Mouse (Mus musculus) bone marrow, adult 2 months (tissue): Measurements from ENCODE around the gene Blnk. TPM values are rescaled to one million over a fixed set of nuclear protein-coding genes. Genes with fewer than 3 reads are reported as not detected.
A peak's percentile ranks its signal among the peaks of the same experiment; 100 is the strongest.

Experiments
- H3K27ac ChIP-seq: fragments of 200-500 bp; 2 replicates; pipeline ENCODE4 v1.5.1; 2012; ENCODE audit warnings: low read depth, mild to moderate bottlenecking, control low read depth, inconsistent platforms, low read length; ENCODE audit not compliant: control insufficient read depth, poor library complexity, insufficient read depth
- H3K4me1 ChIP-seq: fragments of 200-500 bp; 2 replicates; pipeline ENCODE4 v1.6.1; 2011; ENCODE audit warnings: low read length; ENCODE audit not compliant: control insufficient read depth, insufficient read depth
- H3K4me3 ChIP-seq: fragments of 200-500 bp; replicated peaks from 2 replicates; pipeline ENCODE3; 2011; ENCODE audit warnings: mild to moderate bottlenecking, low read depth, low read length, control low read depth; ENCODE audit not compliant: control insufficient read depth
- CTCF ChIP-seq: fragments of 200-500 bp; IDR thresholded peaks from 2 replicates; pipeline ENCODE4 v1.5.1; 2011; ENCODE audit warnings: low read length, control low read depth; ENCODE audit not compliant: control insufficient read depth, insufficient read depth
- POLR2A ChIP-seq: fragments of 200-500 bp; IDR thresholded peaks from 2 replicates; pipeline ENCODE4 v1.6.1; 2011; ENCODE audit warnings: low read depth, mild to moderate bottlenecking, control low read depth, low read length, borderline replicate concordance; ENCODE audit not compliant: control insufficient read depth
- WGBS: fragments of 180-500 bp; shearing (Covaris S2); methylation state at CpG from one replicate; pipeline ENCODE4 v1.1.7; 2018; 5-methylcytosine and 5-hydroxymethylcytosine counted together
- polyA plus RNA-seq: library from polyadenylated mRNA; stranded (reverse); fragments of >200 nt; gene quantifications from 2 replicates; pipeline ENCODE4 v1.2.4, GENCODE M21; 2011; ENCODE audit warnings: low replicate concordance; ENCODE audit not compliant: missing spikeins, insufficient read depth, insufficient read length

The Blnk gene
- polyA plus RNA-seq, 1 experiment: 32.9 TPM

DNA sequence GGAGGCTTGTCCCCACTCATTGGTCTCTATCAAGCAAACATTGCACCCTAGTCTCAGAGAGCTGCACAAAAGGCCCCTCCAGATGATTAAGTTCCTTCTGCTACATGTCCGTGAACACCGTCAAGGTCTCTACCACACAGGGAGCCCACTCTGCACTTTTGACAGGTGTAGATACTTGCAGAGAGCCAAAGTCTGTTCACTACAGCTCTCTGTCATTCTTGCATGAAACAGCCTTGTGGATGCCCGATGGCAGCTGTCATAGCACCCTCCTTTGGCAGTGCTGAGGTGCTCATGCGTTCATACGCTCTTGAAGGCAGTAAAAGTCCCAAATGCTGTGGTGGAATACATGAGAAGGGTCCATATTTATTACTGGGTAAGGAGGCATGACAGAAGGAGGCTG, 32.7 kb upstream of the Blnk start:
- Histone ChIP-seq H3K4me3 (no peak overlapping the region), H3K4me1 (no peaks in the 10 kb centered on the region), H3K27ac (no peak overlapping the region)
- WGBS: 69% methylated on average over 5 of the region's 5 CpGs
- TF ChIP-seq CTCF: no peak
- no peak for TF ChIP-seq POLR2A

DNA sequence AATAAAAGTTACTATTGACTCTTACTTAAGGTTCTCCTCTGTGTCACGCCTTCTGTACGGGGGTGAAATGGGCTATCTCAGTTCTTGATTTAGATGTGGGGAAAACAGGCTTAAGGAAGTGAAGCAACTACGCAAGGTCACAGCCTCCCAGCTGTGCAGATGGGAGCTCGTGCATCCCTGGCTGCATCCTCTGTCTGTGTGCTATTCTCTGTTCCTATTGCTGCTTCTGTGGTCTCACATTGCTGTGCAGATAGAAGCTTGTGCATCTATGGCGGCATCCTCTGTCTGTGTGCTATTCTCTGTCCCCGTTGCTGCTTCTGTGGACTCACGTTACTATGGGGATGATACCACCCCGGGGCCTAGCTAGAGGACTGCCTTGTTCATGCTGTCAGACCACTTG, 32.2 kb upstream of the Blnk start:
- TF ChIP-seq CTCF (no peak), POLR2A (no peak)
- 38% methylated on average over 8 of the region's 8 CpGs for WGBS
- no peak overlapping the region for H3K27ac ChIP-seq
- H3K4me3 ChIP-seq: no peak overlapping the region
- peaks cover 1% of the 10 kb centered on the region; the same call in 1 of the 2 replicates for H3K4me1 ChIP-seq

DNA sequence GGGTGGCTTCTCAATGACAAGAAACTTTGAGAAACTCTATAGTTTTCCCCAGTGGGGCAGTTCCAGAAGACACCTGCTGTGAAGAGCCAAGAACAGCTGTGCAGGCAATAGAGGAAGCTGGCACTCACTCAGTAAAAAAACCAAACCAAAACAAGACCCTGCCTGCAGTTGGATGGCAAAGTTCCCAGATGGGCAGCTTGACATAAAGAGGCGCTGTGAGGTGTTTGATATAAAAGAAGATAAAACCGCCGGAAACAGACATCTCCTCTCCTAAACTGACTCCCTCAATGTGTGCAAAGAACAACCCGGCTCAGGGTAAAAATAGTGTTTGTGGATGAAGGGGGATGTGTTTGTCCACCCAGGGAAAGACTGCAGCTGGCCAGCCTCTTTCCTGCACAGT, 27.9 kb upstream of the Blnk start:
- peaks cover 3% of the 10 kb centered on the region for H3K4me1 ChIP-seq
- TF ChIP-seq POLR2A (no peak), CTCF (no peak)
- WGBS: 5% methylated on average over 4 of the region's 4 CpGs
- no peak overlapping the region for H3K4me3 ChIP-seq
- H3K27ac ChIP-seq: no peak overlapping the region

DNA sequence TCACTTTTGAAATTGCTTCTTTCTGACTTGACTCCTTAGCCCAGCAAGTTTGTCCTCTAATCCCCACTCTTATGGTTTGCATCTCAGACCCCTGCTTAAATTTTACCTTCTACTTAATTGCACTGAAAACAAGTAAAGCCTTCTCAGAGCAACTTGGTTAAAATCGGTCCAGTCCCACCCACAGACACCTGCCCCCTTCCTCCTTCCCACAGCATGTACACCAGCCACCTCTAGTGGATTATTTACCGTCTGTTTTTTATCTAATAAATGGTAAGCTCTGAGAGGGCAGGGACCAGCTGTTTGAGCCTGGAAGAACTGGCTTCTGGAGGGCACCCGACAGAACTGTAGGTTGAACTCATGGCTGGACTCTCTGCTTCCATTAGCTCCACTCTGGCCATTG, 26.2 kb upstream of the Blnk start:
- TF ChIP-seq CTCF (no peak), POLR2A (no peak)
- 23% methylated on average over 3 of the region's 3 CpGs for WGBS
- peaks cover 5% of the 10 kb centered on the region for H3K4me1 ChIP-seq

DNA sequence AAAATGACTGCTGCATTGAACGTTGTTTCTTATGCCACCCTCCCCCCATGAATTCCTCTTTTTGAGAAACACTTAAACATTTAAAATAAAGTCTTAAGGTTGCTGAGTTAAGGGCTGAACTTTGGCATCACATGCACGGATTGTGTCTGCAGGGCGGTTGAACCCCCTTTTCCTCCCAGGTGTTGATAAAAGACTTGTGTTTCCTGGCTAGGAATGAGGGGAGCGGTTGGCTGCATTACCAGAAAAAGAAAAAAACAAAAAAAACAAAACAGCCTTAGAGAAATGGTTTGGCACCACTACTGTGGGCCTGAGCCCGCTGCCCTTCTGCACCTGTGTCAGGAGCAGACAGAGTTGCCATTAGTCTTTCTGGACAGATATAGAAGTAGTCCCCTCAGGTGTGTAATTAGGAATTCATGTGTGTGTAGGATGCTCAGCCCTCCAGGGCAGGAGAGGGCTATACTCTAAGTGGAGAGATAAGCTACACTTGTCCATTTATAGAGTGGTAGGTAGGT, 24.9 kb upstream of the Blnk start:
- H3K4me1 ChIP-seq: peaks cover 5% of the 10 kb centered on the region
- WGBS: 18% methylated on average over 5 of the region's 5 CpGs
- TF ChIP-seq POLR2A: no peak
- TF ChIP-seq CTCF: no peak
- H3K27ac ChIP-seq: no peak overlapping the region
- no peak overlapping the region for H3K4me3 ChIP-seq

More for the DNA sequence above, 26.2 kb upstream of the Blnk start:
- Histone ChIP-seq H3K4me3 (no peak overlapping the region), H3K27ac (no peak overlapping the region)

DNA sequence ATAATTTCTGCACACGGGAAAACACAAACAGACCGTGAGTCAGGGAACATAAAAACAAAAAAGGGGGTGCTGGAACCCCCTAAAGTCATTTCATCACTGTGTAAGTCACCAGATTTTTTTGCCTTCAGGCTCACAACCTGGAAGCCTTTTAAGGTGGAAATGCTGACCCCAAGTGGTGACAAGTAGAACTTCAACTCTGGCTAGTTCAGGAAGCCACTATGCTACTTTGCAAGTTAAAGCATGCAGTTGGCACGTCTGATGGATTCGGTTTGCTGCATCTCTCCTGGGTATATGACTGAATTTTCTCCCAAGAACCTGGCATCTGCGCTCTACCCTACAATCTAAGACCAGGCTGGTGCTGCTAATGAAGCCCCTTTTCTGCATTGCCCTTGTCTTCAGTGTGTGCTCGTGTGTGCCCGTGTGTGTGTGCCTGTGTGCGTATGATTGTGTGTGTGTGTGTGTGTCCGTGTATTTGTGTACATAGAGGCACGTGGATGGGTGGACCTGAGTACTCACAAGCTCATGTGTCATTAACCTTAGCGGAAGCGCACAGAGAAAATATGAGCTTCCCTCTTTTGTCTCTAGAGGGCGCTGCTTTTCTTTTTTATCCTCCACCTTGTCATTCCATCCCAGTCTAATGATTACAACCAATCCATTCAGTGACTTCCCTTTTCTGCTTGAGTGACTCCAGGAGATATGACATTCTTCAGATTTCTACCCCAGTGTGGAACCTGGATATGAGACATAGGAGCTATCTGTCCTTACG, 21.8 kb upstream of the Blnk start:
- peak; percentile 29; the same call in 1 of the 2 replicates for TF ChIP-seq CTCF
- TF ChIP-seq POLR2A: no peak
- 5% methylated on average over 14 of the region's 14 CpGs for WGBS

DNA sequence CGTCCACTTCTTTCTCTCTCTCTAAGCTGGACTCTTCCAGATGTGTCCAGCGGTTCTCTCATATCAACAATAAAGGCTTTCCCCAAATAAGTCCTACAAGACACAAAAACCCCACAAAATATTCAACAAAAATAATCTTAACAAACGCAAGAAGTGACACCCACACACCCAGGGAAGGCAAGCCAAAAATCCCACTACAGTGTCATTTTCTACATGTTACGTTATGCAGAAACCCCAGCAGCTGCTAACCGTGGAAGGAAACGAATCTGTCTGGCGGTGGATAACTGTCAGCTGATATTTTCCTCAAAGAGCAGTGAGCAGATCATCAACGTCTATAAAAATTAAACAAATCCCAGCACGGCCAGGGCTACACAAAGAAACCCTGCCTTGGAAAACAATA, 19.7 kb upstream of the Blnk start:
- Histone ChIP-seq H3K4me1 (peaks cover 4% of the 10 kb centered on the region; the same call in 1 of the 2 replicates), H3K4me3 (no peak overlapping the region), H3K27ac (no peak overlapping the region)
- WGBS: 23% methylated on average over 9 of the region's 9 CpGs
- TF ChIP-seq CTCF (no peak), POLR2A (no peak)

More for the DNA sequence above, 21.8 kb upstream of the Blnk start:
- Histone ChIP-seq H3K27ac (no peak overlapping the region), H3K4me3 (peak overlapping the region; percentile 63), H3K4me1 (peaks cover 3% of the 10 kb centered on the region; the same call in 1 of the 2 replicates)

DNA sequence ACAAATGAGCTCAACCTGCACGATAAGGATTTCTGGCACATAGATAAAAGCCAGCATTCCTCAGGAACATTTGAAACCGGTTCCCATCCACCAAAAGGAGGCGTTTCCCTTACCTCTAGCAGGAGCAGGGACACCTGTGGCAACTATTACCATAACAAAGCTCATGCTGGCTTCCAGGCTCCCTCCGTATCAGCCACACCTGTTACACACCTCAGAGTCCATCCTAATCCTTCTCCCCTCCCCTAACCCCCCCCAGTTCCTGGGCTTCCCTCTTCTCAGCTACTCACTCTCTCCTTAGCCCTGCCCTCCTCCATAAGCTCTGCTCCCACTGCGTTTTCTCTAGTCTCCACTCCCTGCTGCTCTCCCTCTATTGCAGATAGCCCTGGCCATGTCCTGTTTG, 19.3 kb upstream of the Blnk start:
- WGBS: 43% methylated on average over 5 of the region's 5 CpGs
- H3K4me1 ChIP-seq: peaks cover 4% of the 10 kb centered on the region; the same call in 1 of the 2 replicates
- H3K27ac ChIP-seq: no peak overlapping the region
- no peak overlapping the region for H3K4me3 ChIP-seq
- TF ChIP-seq POLR2A: no peak
- no peak for TF ChIP-seq CTCF

DNA sequence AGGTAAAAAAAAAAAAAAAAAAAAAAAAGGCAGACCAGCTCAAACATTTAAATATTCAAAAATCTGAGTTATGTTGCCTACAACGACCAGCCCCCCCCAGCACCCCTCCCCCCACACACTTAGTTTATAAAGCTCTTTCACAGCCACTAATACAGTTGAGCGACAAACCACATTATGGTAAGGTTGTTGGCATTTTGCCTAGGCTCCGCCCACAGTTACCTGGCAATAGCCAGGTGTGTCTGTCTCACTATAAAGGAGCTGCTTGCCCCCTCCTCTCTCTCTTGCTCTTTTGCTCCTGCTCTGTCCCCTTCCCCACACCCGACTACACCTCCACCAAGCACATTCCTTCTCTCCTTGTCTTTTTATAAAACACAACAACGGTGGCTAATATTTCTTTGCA, 17.3 kb upstream of the Blnk start:
- Histone ChIP-seq H3K4me1 (peaks cover 4% of the 10 kb centered on the region; the same call in 1 of the 2 replicates), H3K4me3 (no peak overlapping the region), H3K27ac (no peak overlapping the region)
- no peak for TF ChIP-seq CTCF
- TF ChIP-seq POLR2A: no peak
- 66% methylated on average over 5 of the region's 5 CpGs for WGBS
